Mouse (Mus musculus): Measurements from ENCODE around the gene Zkscan1. TPM values are rescaled to one million over a fixed set of nuclear protein-coding genes. Genes with fewer than 3 reads are reported as not detected.
"Not testable (repeated sequence)": the region's sequence is repeated elsewhere in the genome, so short reads cannot be mapped to it uniquely, and the experiment has no call there.

Gene Zkscan1
- 3.5 and 4.2 TPM in 2 replicates for polyA plus RNA-seq (2015; fragmentation: Nextera tagmentation; extraction: Ambion mirVana)

- TF ChIP-seq CTCF (IDR thresholded peaks at IDR 0.05; ENCODE audit: low read depth) (no peak), EP300 (IDR thresholded peaks at IDR 0.05; ENCODE audit: low read depth) (no peak)
- Histone ChIP-seq H3K9me3 (ENCODE audit: low read length) (no peaks in the 10 kb centered on the region), H3K4me3 (ENCODE audit: low read depth, low read length) (peak within 1 kb of the TSS; percentile 97), H3K4me1 (ENCODE audit: insufficient read depth) (peaks cover 36% of the 10 kb centered on the region), H3K27me3 (ENCODE audit: insufficient read depth, low read length) (no peaks in the 10 kb centered on the region), H3K27ac (ENCODE audit: low read depth) (peak within 1 kb of the TSS; percentile 96), H3K36me3 (replicated peaks; ENCODE audit: insufficient read depth, low read length) (peaks cover 13% of the 10 kb centered on the region; the same call in 1 of the 2 replicates), H3K9ac (replicated peaks) (peak within 1 kb of the TSS; percentile 97), H3K4me2 (ENCODE audit: low read depth, low read length) (peak within 1 kb of the TSS; percentile 76)
- peak; percentile 86 for DNase-seq
- WGBS (ENCODE audit: insufficient replicate concordance) = under 1% methylated on average over 27 of the region's 27 CpGs
- ATAC-seq = peak; percentile 85
These were observed at the start of gene Zkscan1 for GRCm38 (mm10) chr5:138084996-138085395. Zkscan1 (plus strand) TSS chr5:138085084.

GRCm38 (mm10) chr5:138052894-138053293 is 32.0 kb upstream of the Zkscan1 start, which contains the start of gene Smok3c:
Smok3c (plus strand) TSS chr5:138053194.
- not testable (repeated sequence) for H3K9ac ChIP-seq (replicated peaks); H3K4me2 ChIP-seq (ENCODE audit: low read depth, low read length); H3K4me3 ChIP-seq (ENCODE audit: low read depth, low read length); H3K27me3 ChIP-seq (ENCODE audit: insufficient read depth, low read length); H3K36me3 ChIP-seq (replicated peaks; ENCODE audit: insufficient read depth, low read length); H3K4me1 ChIP-seq (ENCODE audit: insufficient read depth); H3K9me3 ChIP-seq (ENCODE audit: low read length); H3K27ac ChIP-seq (ENCODE audit: low read depth); ATAC-seq; DNase-seq
- WGBS (ENCODE audit: insufficient replicate concordance) = no CpG with 5 or more reads among the region's 5 CpGs

- 86% methylated on average over 4 of the region's 4 CpGs for WGBS (ENCODE audit: insufficient replicate concordance)
- DNase-seq (no peak), ATAC-seq (no peak)
- Histone ChIP-seq H3K9ac (replicated peaks) (no peak overlapping the region), H3K9me3 (ENCODE audit: low read length) (no peaks in the 10 kb centered on the region), H3K36me3 (replicated peaks; ENCODE audit: insufficient read depth, low read length) (no peaks in the 10 kb centered on the region), H3K4me3 (ENCODE audit: low read depth, low read length) (no peak overlapping the region), H3K4me2 (ENCODE audit: low read depth, low read length) (no peak overlapping the region), H3K4me1 (ENCODE audit: insufficient read depth) (no peaks in the 10 kb centered on the region), H3K27me3 (ENCODE audit: insufficient read depth, low read length) (no peaks in the 10 kb centered on the region), H3K27ac (ENCODE audit: low read depth) (no peak overlapping the region)
- TF ChIP-seq EP300 (IDR thresholded peaks at IDR 0.05; ENCODE audit: low read depth) (no peak), CTCF (IDR thresholded peaks at IDR 0.05; ENCODE audit: low read depth) (no peak)
These were observed 11.1 kb upstream of the Zkscan1 start for GRCm38 (mm10) chr5:138073803-138074202.

GRCm38 (mm10) chr5:138075684-138076083 is 9.2 kb upstream of the Zkscan1 start:
- H3K4me2 ChIP-seq (ENCODE audit: low read depth, low read length) = no peak overlapping the region
- H3K9ac ChIP-seq (replicated peaks) = no peak overlapping the region
- H3K36me3 ChIP-seq (replicated peaks; ENCODE audit: insufficient read depth, low read length) = no peaks in the 10 kb centered on the region
- H3K27me3 ChIP-seq (ENCODE audit: insufficient read depth, low read length) = no peaks in the 10 kb centered on the region
- ATAC-seq (peak; percentile 74), DNase-seq (no peak)
- H3K27ac ChIP-seq (ENCODE audit: low read depth) = peak overlapping the region; percentile 30
- H3K4me1 ChIP-seq (ENCODE audit: insufficient read depth) = no peaks in the 10 kb centered on the region
- WGBS (ENCODE audit: insufficient replicate concordance) = 64% methylated on average over 3 of the region's 3 CpGs
- H3K4me3 ChIP-seq (ENCODE audit: low read depth, low read length) = no peak overlapping the region
- H3K9me3 ChIP-seq (ENCODE audit: low read length) = no peaks in the 10 kb centered on the region
- no peak for TF ChIP-seq CTCF (IDR thresholded peaks at IDR 0.05; ENCODE audit: low read depth)
- no peak for TF ChIP-seq EP300 (IDR thresholded peaks at IDR 0.05; ENCODE audit: low read depth)

GRCm38 (mm10) chr5:138076148-138076547 is 8.7 kb upstream of the Zkscan1 start:
- ATAC-seq (peak; percentile 91), DNase-seq (no peak)
- Histone ChIP-seq H3K9me3 (ENCODE audit: low read length) (no peaks in the 10 kb centered on the region), H3K27ac (ENCODE audit: low read depth) (peak overlapping the region; percentile 30), H3K36me3 (replicated peaks; ENCODE audit: insufficient read depth, low read length) (no peaks in the 10 kb centered on the region), H3K27me3 (ENCODE audit: insufficient read depth, low read length) (no peaks in the 10 kb centered on the region), H3K4me2 (ENCODE audit: low read depth, low read length) (no peak overlapping the region), H3K4me1 (ENCODE audit: insufficient read depth) (no peaks in the 10 kb centered on the region), H3K9ac (replicated peaks) (no peak overlapping the region), H3K4me3 (ENCODE audit: low read depth, low read length) (no peak overlapping the region)
- WGBS (ENCODE audit: insufficient replicate concordance) = 35% methylated on average over 2 of the region's 2 CpGs
- TF ChIP-seq CTCF (IDR thresholded peaks at IDR 0.05; ENCODE audit: low read depth) (no peak), EP300 (IDR thresholded peaks at IDR 0.05; ENCODE audit: low read depth) (0 out of 2 replicates have a peak, but pooled peaks have one; percentile 11)

- TF ChIP-seq CTCF (IDR thresholded peaks at IDR 0.05; ENCODE audit: low read depth) (no peak), EP300 (IDR thresholded peaks at IDR 0.05; ENCODE audit: low read depth) (no peak)
- Histone ChIP-seq H3K9ac (replicated peaks) (no peak overlapping the region), H3K27me3 (ENCODE audit: insufficient read depth, low read length) (no peaks in the 10 kb centered on the region), H3K36me3 (replicated peaks; ENCODE audit: insufficient read depth, low read length) (no peaks in the 10 kb centered on the region), H3K4me2 (ENCODE audit: low read depth, low read length) (no peak overlapping the region), H3K9me3 (ENCODE audit: low read length) (no peaks in the 10 kb centered on the region), H3K27ac (ENCODE audit: low read depth) (no peak overlapping the region), H3K4me1 (ENCODE audit: insufficient read depth) (peaks cover 10% of the 10 kb centered on the region; the same call in 1 of the 2 replicates), H3K4me3 (ENCODE audit: low read depth, low read length) (no peak overlapping the region)
- 84% methylated on average over 5 of the region's 5 CpGs for WGBS (ENCODE audit: insufficient replicate concordance)
- DNase-seq (no peak), ATAC-seq (no peak)
These were observed 4.4 kb upstream of the Zkscan1 start for GRCm38 (mm10) chr5:138080456-138080855.

- TF ChIP-seq EP300 (IDR thresholded peaks at IDR 0.05; ENCODE audit: low read depth) = no peak
- no peak for TF ChIP-seq CTCF (IDR thresholded peaks at IDR 0.05; ENCODE audit: low read depth)
- Histone ChIP-seq H3K9me3 (ENCODE audit: low read length) (no peaks in the 10 kb centered on the region), H3K36me3 (replicated peaks; ENCODE audit: insufficient read depth, low read length) (no peaks in the 10 kb centered on the region), H3K27ac (ENCODE audit: low read depth) (no peak overlapping the region), H3K4me1 (ENCODE audit: insufficient read depth) (peaks cover 15% of the 10 kb centered on the region), H3K9ac (replicated peaks) (no peak overlapping the region), H3K4me2 (ENCODE audit: low read depth, low read length) (no peak overlapping the region), H3K4me3 (ENCODE audit: low read depth, low read length) (no peak overlapping the region), H3K27me3 (ENCODE audit: insufficient read depth, low read length) (no peaks in the 10 kb centered on the region)
- no peak for DNase-seq
- WGBS (ENCODE audit: insufficient replicate concordance) = 86% methylated on average over 9 of the region's 9 CpGs
- ATAC-seq = no peak
These were observed 3.4 kb upstream of the Zkscan1 start for GRCm38 (mm10) chr5:138081446-138081845.
